Mouse (Mus musculus) testis, adult 2 months (tissue): ENCODE measurements around the gene 1700025G04Rik.

Experiments
- CTCF ChIP-seq: fragments of 200-500 bp; IDR thresholded peaks from 2 replicates; pipeline ENCODE4 v1.5.1; 2012; ENCODE audit warnings: low read depth, mild to moderate bottlenecking, inconsistent platforms, low read length, moderate library complexity; ENCODE audit not compliant: control insufficient read depth, insufficient read depth, insufficient replicate concordance
- POLR2A ChIP-seq: fragments of 200-500 bp; IDR thresholded peaks from 2 replicates; pipeline ENCODE4 v1.6.1; 2012; ENCODE audit warnings: low read depth, mild to moderate bottlenecking, inconsistent platforms, low read length, moderate library complexity; ENCODE audit not compliant: control insufficient read depth

DNA sequence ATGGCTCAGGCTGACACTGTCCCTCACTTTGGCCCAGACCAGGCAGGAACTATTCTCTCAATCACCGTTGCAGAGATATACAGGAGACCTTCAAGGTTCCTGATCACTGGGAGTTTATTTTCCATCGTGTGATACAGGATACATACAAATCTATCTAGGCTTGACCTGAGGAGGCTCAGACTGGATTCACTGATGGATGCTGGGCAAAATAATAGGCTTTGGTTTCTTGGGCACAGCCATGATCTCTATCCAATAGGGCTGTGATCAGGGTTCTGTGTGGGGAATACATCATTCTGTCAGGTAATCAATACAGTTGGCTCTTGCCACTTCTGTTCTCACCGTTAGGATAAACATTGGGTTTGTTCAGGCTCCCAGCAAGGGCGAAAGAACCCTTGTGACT is 194.5 kb downstream of the 1700025G04Rik start:
- no peak for TF ChIP-seq POLR2A
- TF ChIP-seq CTCF, result no peak
